Mouse (Mus musculus) heart, embryonic 16.5 days (tissue): ENCODE data around the gene Rap1gap. TPM values are rescaled to one million over a fixed set of nuclear protein-coding genes. Genes with fewer than 3 reads are reported as not detected.

Source experiments
- ATAC-seq: fragments of 200-750 bp; cut with Nextera tagmentation; replicated peaks from 2 replicates; pipeline ENCODE4 v1.8.0; 2017; ENCODE audit warnings: moderate number of reproducible peaks; ENCODE audit not compliant: insufficient read depth, low FRiP score; ENCODE audit errors: extremely low read depth
- H3K27ac ChIP-seq: fragments of 300-500 bp; sonication (generic); 2 replicates; pipeline ENCODE4 v1.5.1; 2014; ENCODE audit warnings: mild to moderate bottlenecking, low read length, control low read depth, moderate library complexity
- H3K27me3 ChIP-seq: fragments of 300-500 bp; sonication (generic); 2 replicates; pipeline ENCODE4 v1.6.1; 2014; ENCODE audit warnings: low read length, mixed read lengths; ENCODE audit not compliant: control insufficient read depth, insufficient read depth
- H3K36me3 ChIP-seq: fragments of 300-500 bp; sonication (generic); 2 replicates; pipeline ENCODE4 v1.6.1; 2014; ENCODE audit not compliant: control insufficient read depth, insufficient read depth
- H3K4me1 ChIP-seq: fragments of 300-500 bp; sonication (generic); 2 replicates; pipeline ENCODE4 v1.6.1; 2014; ENCODE audit warnings: low read length, mixed read lengths; ENCODE audit not compliant: control insufficient read depth, insufficient read depth
- H3K4me2 ChIP-seq: fragments of 300-500 bp; sonication (generic); 2 replicates; pipeline ENCODE4 v1.6.1; 2014; ENCODE audit warnings: low read depth, mild to moderate bottlenecking, control low read depth, low read length
- H3K4me3 ChIP-seq: fragments of 300-500 bp; sonication (generic); 2 replicates; pipeline ENCODE4 v1.5.1; 2014; ENCODE audit warnings: mild to moderate bottlenecking, control low read depth, low read length
- H3K9ac ChIP-seq: fragments of 300-500 bp; sonication (generic); 2 replicates; pipeline ENCODE4 v1.6.1; 2014; ENCODE audit warnings: low read length, control low read depth
- H3K9me3 ChIP-seq: fragments of 300-500 bp; sonication (generic); replicated peaks from 2 replicates; pipeline ENCODE4 v1.6.1; 2016; ENCODE audit warnings: low read length; ENCODE audit not compliant: control insufficient read depth
- WGBS: fragments of 180-500 bp; shearing (Covaris S2); extraction: QIAGEN DNeasy Blood & Tissue Kit; methylation state at CpG from one replicate; pipeline ENCODE4 v1.1.7; 2014; 5-methylcytosine and 5-hydroxymethylcytosine counted together
- polyA plus RNA-seq: library from polyadenylated mRNA; unstranded; fragments of >200 nt; fragmentation: Nextera tagmentation; extraction: Ambion mirVana; gene quantifications from 2 replicates; pipeline ENCODE4 v1.2.1, GENCODE M21; 2015

Gene Rap1gap
- polyA plus RNA-seq, 1 experiment from 2014 or later, result 9.7 TPM

GRCm38 (mm10) chr4:137641556-137641955 lies 23.0 kb upstream of the Rap1gap start:
- Histone ChIP-seq H3K27ac (no peak overlapping the region), H3K9ac (no peak overlapping the region), H3K36me3 (peaks cover 60% of the 10 kb centered on the region), H3K9me3 (no peaks in the 10 kb centered on the region), H3K4me1 (no peaks in the 10 kb centered on the region), H3K4me2 (no peak overlapping the region), H3K4me3 (no peak overlapping the region), H3K27me3 (no peaks in the 10 kb centered on the region)
- no peak for ATAC-seq
- 71% methylated on average over 5 of the region's 5 CpGs for WGBS

GRCm38 (mm10) chr4:137642101-137642500 lies 22.4 kb upstream of the Rap1gap start:
- H3K4me3 ChIP-seq, result no peak overlapping the region
- no peak overlapping the region for H3K9ac ChIP-seq
- H3K36me3 ChIP-seq, result peaks cover 56% of the 10 kb centered on the region
- ATAC-seq, result no peak
- no peaks in the 10 kb centered on the region for H3K4me1 ChIP-seq
- no peaks in the 10 kb centered on the region for H3K27me3 ChIP-seq
- H3K4me2 ChIP-seq, result no peak overlapping the region
- 78% methylated on average over 2 of the region's 2 CpGs for WGBS
- H3K27ac ChIP-seq, result no peak overlapping the region
- H3K9me3 ChIP-seq, result no peaks in the 10 kb centered on the region

- Histone ChIP-seq H3K27ac (no peak overlapping the region), H3K4me1 (no peaks in the 10 kb centered on the region), H3K36me3 (peaks cover 56% of the 10 kb centered on the region), H3K4me2 (no peak overlapping the region), H3K4me3 (no peak overlapping the region), H3K27me3 (no peaks in the 10 kb centered on the region), H3K9ac (no peak overlapping the region), H3K9me3 (no peaks in the 10 kb centered on the region)
- WGBS, result 85% methylated on average over 2 of the region's 2 CpGs
- ATAC-seq, result no peak
Measured at GRCm38 (mm10) chr4:137643459-137643858, 21.1 kb upstream of the Rap1gap start.

GRCm38 (mm10) chr4:137646262-137646661 lies 18.3 kb upstream of the Rap1gap start:
- no peak for ATAC-seq
- Histone ChIP-seq H3K27ac (no peak overlapping the region), H3K36me3 (peaks cover 52% of the 10 kb centered on the region), H3K27me3 (no peaks in the 10 kb centered on the region), H3K4me2 (no peak overlapping the region), H3K4me1 (no peaks in the 10 kb centered on the region), H3K4me3 (no peak overlapping the region), H3K9ac (no peak overlapping the region), H3K9me3 (no peaks in the 10 kb centered on the region)

- WGBS, result 85% methylated on average over 6 of the region's 6 CpGs
- H3K27ac ChIP-seq, result no peak overlapping the region
- no peaks in the 10 kb centered on the region for H3K27me3 ChIP-seq
- no peak for ATAC-seq
- no peaks in the 10 kb centered on the region for H3K9me3 ChIP-seq
- no peak overlapping the region for H3K9ac ChIP-seq
- H3K36me3 ChIP-seq, result peaks cover 57% of the 10 kb centered on the region
- H3K4me1 ChIP-seq, result no peaks in the 10 kb centered on the region
- H3K4me3 ChIP-seq, result no peak overlapping the region
- no peak overlapping the region for H3K4me2 ChIP-seq
Measured at GRCm38 (mm10) chr4:137647648-137648047, 16.9 kb upstream of the Rap1gap start.

GRCm38 (mm10) chr4:137648230-137648629 lies 16.3 kb upstream of the Rap1gap start:
- WGBS, result 87% methylated on average over 9 of the region's 9 CpGs
- H3K4me2 ChIP-seq, result no peak overlapping the region
- H3K36me3 ChIP-seq, result peaks cover 60% of the 10 kb centered on the region
- no peak for ATAC-seq
- H3K4me1 ChIP-seq, result no peaks in the 10 kb centered on the region
- H3K4me3 ChIP-seq, result no peak overlapping the region
- H3K27me3 ChIP-seq, result no peaks in the 10 kb centered on the region
- H3K27ac ChIP-seq, result no peak overlapping the region
- H3K9ac ChIP-seq, result no peak overlapping the region
- H3K9me3 ChIP-seq, result no peaks in the 10 kb centered on the region

- ATAC-seq, result no peak
- no peak overlapping the region for H3K4me3 ChIP-seq
- no peaks in the 10 kb centered on the region for H3K4me1 ChIP-seq
- no peaks in the 10 kb centered on the region for H3K9me3 ChIP-seq
- H3K36me3 ChIP-seq, result peaks cover 55% of the 10 kb centered on the region
- H3K9ac ChIP-seq, result no peak overlapping the region
- no peak overlapping the region for H3K4me2 ChIP-seq
- no peaks in the 10 kb centered on the region for H3K27me3 ChIP-seq
- no peak overlapping the region for H3K27ac ChIP-seq
- 79% methylated on average over 5 of the region's 5 CpGs for WGBS
Measured at GRCm38 (mm10) chr4:137650912-137651311, 13.6 kb upstream of the Rap1gap start.

- WGBS, result 93% methylated on average over 5 of the region's 5 CpGs
- H3K36me3 ChIP-seq, result peaks cover 63% of the 10 kb centered on the region
Measured at GRCm38 (mm10) chr4:137652835-137653346, 11.6 kb upstream of the Rap1gap start.

GRCm38 (mm10) chr4:137655241-137656031 lies 9.1 kb upstream of the Rap1gap start:
- Histone ChIP-seq H3K4me2 (no peak overlapping the region), H3K36me3 (peaks cover 43% of the 10 kb centered on the region), H3K4me3 (no peak overlapping the region), H3K9me3 (no peaks in the 10 kb centered on the region), H3K4me1 (peaks cover 2% of the 10 kb centered on the region; the same call in 1 of the 2 replicates), H3K27me3 (no peaks in the 10 kb centered on the region), H3K9ac (no peak overlapping the region), H3K27ac (no peak overlapping the region)
- no peak for ATAC-seq
- WGBS, result 89% methylated on average over 18 of the region's 18 CpGs

More at GRCm38 (mm10) chr4:137652835-137653346, 11.6 kb upstream of the Rap1gap start:
- H3K27ac ChIP-seq, result no peak overlapping the region
- no peak overlapping the region for H3K4me3 ChIP-seq
- no peaks in the 10 kb centered on the region for H3K9me3 ChIP-seq
- no peak overlapping the region for H3K9ac ChIP-seq
- ATAC-seq, result no peak
- no peak overlapping the region for H3K4me2 ChIP-seq
- no peaks in the 10 kb centered on the region for H3K4me1 ChIP-seq
- no peaks in the 10 kb centered on the region for H3K27me3 ChIP-seq
